Comparison of ENCODE assay signal across 15 mouse cellular contexts in genomic region chr14:33443780-33444179, GRCm38 (mm10). TPM values are rescaled to one million over a fixed set of nuclear protein-coding genes. Genes with fewer than 3 reads are reported as not detected.
"Had no signal": no experiment of that assay in that cellular context is flagged by ENCODE, and none has a peak within 500 bp of the region (broad histone marks: within the 10 kb centered on the region; RNA-seq: fewer than 3 reads in every experiment).

No protein-coding gene starts in this region.

- H3K9ac ChIP-seq: limb, embryonic 13.5 days; liver, embryonic 14.5 days; midbrain, embryonic 15.5 days; neural tube, embryonic 12.5 days had no signal

- H3K27me3 ChIP-seq: limb, embryonic 13.5 days had no signal

- H3K27ac ChIP-seq: limb, embryonic 13.5 days; liver, embryonic 14.5 days; midbrain, embryonic 15.5 days; neural tube, embryonic 12.5 days had no signal

- DNase-seq: kidney, adult 18-20 months; kidney, postnatal 10 days; layer of hippocampus, adult 9-11 months; lung, adult 18-20 months; right cerebral cortex, postnatal 14 days; thymus, adult 18-20 months; thymus, postnatal 14 days had no signal

- H3K4me2 ChIP-seq: limb, embryonic 13.5 days; midbrain, embryonic 15.5 days; neural tube, embryonic 12.5 days had no signal

- ATAC-seq: midbrain, embryonic 15.5 days had no signal

- H3K36me3 ChIP-seq: limb, embryonic 13.5 days; midbrain, embryonic 15.5 days; neural tube, embryonic 12.5 days had no signal

- H3K4me3 ChIP-seq: limb, embryonic 13.5 days; midbrain, embryonic 15.5 days; neural tube, embryonic 12.5 days had no signal

- H3K9me3 ChIP-seq: limb, embryonic 13.5 days; midbrain, embryonic 15.5 days; neural tube, embryonic 12.5 days had no signal

RNA-seq across cellular contexts. Expression of gene Frmpd2, which starts 27.7 kb away (rescaled TPM):
- total RNA-seq: liver, adult 2 months; monocyte, adult 5-6 weeks; neutrophil, adult 5-6 weeks had no signal
- polyA plus RNA-seq: kidney, embryonic 14.5 days; limb, embryonic 13.5 days; liver, adult 2 months; liver, embryonic 14.5 days; neural tube, embryonic 12.5 days had no signal
